Mouse (Mus musculus) lung, postnatal 4 days (tissue): Measurements from ENCODE around the gene Mapk8ip3.
A peak's percentile ranks its signal among the peaks of the same experiment; 100 is the strongest.

Experiments
- DNase-seq, 2 experiments: peaks; one replicate each; pipeline ENCODE4 v3.0.0; 2021

Mapk8ip3 gene

DNA sequence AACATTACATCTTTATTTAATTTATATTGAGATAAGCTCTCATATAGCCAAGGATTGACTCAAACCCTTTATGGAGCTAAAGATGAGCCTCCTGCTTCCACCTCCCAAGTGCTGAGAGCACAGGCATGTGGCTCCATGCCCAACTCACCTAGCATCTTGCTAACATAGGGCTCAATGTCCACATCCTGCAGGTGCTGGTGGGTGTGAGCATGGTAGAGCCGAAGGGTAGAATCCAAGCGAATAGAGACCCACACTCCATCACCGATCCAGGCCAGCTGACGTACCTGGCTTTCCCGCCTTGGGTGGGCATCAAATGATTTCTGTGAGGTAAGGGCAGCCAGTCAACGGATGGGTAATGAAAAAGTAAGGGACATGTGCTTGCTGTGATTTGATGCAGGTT is 36.8 kb downstream of the Mapk8ip3 start:
- no peak for DNase-seq

DNA sequence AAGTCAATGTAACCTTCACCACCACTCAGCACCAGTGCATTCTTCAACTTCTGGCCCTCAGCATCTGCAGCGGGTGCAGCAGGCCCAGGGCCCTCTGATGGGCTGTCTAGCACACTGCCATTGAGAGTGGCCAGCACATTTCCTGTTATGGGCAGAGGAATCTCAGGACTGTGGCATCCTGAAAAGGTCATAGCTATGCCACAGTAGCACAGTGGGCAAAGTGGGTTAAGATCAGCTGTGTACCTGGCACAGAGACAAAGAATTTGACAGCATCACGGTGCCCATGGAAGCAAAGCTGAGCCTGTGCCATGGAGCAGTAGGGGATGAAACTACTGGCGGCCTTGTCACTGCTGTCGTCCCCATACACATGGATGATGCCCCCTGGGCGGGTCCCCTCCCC is 37.6 kb downstream of the Mapk8ip3 start:
- no peak for DNase-seq

DNA sequence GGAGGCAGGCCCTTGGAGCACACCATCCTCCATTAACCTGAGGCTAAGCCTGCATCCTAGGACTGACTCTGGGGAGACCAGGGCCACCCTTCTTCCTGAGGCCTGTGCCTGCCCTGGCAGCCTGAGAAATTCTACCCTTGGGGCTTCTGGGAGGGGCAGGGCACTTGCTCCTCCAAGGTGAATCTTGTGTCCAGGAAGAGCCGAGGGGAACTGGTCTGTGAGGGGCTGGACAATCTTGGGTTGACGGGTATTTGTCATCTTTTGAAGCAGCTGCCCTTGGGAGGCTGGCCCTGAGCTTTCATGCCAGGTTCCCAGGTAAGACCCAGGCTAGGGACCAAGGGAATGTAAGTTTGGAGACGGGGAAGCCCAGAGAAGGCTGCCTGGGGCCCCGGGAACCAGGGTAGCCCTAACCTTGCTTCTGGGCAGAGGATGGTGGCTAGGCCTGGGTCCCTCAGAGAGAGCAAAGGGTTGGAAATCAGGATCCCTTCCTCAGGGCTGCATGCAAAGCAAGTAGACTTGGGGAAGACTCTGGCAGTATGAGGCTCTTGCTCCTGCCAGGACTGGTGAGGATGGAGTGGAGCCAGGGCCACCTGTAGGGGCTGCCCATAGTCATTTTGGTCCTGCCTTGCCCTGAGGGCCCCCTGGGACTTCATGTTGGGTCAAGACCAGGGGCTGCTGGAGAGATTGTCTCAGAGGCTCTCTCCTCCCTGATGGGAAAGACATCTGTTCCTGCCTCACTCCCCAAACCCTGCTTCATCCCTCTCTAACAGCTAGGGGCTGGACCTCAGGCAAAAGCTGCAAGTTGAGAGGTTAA is 38.5 kb downstream of the Mapk8ip3 start:
- no peak for DNase-seq

GRCm38 (mm10) chr17:24897600-24897999 is 39.2 kb downstream of the Mapk8ip3 start:
- DNase-seq = peak in 1 of 2 experiments; percentile 24

- peak in 1 of 2 experiments; percentile 30 for DNase-seq
Observed at GRCm38 (mm10) chr17:24896993-24897269, 39.8 kb downstream of the Mapk8ip3 start.

GRCm38 (mm10) chr17:24896241-24896992 is 40.4 kb downstream of the Mapk8ip3 start, which contains the start of gene Nme3:
Nme3 (plus strand) TSS chr17:24896500.
- peak; percentile 78 to 81 for DNase-seq

DNA sequence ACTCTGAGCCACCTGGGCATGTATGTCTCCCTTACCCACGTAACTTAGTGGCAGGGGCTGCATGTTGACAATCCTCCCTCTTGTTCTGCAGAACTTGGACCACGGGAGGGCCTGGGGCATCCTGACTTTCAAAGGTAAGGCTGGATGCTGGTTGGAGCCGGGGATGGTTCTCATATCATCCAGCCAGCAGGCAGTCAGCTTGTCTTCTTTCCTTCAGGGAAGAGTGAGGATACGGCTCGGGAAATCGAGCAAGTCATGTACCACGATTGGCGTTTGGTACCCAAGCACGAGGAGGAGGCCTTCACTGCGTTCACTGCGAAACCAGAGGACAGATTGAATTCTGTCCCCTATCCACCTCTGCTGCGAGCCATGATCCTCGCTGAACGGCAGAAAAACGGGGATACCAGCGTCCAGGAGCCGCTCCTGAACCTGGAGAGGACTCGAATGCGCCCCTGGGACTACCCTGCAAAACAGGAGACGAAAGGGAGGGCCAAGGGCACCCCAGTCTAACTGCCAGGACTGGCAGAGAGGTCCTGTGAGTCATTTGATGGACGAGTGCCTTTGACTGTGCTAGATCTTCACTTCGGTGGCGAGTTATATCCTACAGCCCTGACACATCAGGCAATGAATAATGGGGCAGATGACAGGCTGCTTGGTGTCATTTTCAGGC is 41.1 kb downstream of the Mapk8ip3 start:
- no peak for DNase-seq

DNA sequence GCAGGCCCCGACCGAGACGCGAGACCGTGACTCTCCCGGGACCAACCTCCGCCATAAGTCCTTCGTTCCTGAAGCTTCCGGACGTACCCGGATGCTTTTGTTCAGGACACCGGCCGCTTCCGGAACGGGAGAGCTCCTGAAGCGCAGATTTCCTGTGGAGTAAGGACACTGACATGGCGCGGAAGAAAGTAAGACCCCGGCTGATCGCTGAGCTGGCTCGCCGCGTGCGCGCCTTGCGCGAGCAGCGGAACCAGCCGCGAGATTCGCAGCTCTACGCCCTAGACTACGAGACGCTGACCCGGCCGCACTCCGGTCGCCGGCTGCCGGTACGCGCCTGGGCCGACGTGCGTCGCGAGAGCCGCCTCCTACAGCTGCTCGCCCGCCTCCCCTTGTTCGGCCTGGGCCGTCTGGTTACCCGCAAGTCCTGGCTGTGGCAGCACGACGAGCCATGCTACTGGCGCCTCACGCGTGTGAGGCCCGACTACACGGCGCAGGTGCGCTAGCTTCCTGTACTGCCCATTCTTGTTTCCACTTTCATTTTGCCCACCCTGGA is 41.7 kb downstream of the Mapk8ip3 start, which contains the start of the genes Eme2 and Mrps34:
Gene Eme2 (minus strand): TSS at position 93 of the 553 bp plus-strand sequence.
Gene Mrps34 (plus strand): TSS at position 122 of the 553 bp plus-strand sequence.
- peak; percentile 87 to 88 for DNase-seq

GRCm38 (mm10) chr17:24894061-24894994 is 42.4 kb downstream of the Mapk8ip3 start:
- no peak for DNase-seq

- no peak for DNase-seq
Observed at GRCm38 (mm10) chr17:24893276-24893675, 43.5 kb downstream of the Mapk8ip3 start.

- DNase-seq = no peak
Observed at GRCm38 (mm10) chr17:24892785-24893184, 44.0 kb downstream of the Mapk8ip3 start.

DNA sequence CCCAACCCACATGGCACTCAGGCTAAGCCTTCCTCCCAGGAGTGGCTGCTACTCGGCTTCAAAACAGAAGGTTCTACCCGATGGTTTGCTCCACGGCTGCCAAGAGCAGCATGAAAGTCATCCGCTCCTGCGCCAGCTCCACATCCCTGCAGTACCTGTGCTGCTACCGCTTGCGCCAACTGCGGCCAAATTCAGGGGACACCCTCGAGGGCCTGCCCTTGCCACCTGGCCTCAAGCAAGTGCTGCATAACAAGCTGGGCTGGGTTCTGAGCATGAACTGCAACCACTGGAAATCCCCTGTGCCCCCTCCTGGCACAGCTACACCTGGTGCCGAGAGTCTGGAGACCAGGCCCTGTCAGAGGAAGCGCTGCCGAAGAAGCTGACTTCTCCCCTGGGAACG is 45.5 kb downstream of the Mapk8ip3 start:
- DNase-seq = no peak

DNA sequence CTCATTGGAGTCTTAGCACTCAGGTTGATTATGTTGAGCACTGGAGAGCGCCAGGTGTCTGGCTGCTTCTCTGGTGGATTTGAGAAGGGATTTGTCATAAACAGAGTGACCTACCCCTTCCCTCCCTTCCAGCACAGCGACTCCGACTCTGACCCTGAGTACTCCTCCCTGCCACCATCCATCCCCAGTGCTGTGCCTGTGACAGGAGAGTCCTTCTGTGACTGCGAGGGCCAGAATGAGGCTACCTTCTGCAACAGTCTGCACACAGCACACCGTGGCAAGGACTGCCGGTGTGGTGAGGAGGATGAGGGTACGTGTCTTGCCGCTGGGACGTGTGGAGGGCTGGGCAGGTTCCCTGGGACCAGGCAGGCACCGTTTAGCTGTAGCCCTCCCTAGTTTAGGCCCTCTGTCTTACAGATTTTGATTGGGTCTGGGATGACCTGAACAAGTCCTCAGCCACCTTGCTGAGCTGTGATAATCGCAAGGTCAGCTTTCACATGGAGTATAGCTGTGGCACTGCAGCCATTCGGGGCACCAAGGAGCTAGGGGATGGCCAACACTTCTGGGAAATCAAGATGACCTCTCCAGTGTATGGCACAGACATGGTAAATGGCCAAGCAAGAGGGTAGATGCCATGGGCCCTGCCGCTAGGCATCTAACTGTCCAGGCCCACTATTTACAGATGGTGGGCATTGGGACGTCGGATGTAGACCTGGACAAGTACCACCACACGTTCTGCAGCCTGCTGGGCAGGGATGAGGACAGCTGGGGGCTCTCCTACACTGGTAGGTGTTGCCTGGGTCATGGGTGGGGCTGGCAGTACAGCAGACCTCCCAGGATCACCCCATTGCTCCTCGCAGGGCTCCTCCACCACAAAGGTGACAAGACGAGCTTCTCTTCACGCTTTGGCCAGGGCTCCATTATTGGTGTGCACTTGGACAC is 46.4 kb downstream of the Mapk8ip3 start:
- no peak for DNase-seq

GRCm38 (mm10) chr17:24888862-24889261 is 47.9 kb downstream of the Mapk8ip3 start:
- no peak for DNase-seq

GRCm38 (mm10) chr17:24887291-24888080 is 49.3 kb downstream of the Mapk8ip3 start:
- DNase-seq = peak in 1 of 2 experiments; percentile 26

DNA sequence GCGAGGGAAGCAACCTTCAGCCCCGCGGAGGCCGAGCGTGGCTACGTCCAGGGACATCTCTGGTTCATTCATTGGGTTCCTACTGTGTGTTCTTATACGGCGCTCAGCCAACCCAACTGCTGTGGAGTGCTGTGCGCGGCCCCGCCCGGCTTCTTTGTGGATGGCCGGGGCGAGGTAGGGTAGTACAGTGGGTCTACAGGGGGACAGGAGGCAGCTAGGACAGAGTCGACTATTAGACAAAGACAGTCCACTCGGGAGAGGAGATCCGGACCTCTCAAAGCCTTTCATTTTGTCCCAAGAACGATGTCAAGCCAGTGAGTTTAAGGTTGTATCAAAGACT is 49.9 kb downstream of the Mapk8ip3 start:
- no peak for DNase-seq

DNA sequence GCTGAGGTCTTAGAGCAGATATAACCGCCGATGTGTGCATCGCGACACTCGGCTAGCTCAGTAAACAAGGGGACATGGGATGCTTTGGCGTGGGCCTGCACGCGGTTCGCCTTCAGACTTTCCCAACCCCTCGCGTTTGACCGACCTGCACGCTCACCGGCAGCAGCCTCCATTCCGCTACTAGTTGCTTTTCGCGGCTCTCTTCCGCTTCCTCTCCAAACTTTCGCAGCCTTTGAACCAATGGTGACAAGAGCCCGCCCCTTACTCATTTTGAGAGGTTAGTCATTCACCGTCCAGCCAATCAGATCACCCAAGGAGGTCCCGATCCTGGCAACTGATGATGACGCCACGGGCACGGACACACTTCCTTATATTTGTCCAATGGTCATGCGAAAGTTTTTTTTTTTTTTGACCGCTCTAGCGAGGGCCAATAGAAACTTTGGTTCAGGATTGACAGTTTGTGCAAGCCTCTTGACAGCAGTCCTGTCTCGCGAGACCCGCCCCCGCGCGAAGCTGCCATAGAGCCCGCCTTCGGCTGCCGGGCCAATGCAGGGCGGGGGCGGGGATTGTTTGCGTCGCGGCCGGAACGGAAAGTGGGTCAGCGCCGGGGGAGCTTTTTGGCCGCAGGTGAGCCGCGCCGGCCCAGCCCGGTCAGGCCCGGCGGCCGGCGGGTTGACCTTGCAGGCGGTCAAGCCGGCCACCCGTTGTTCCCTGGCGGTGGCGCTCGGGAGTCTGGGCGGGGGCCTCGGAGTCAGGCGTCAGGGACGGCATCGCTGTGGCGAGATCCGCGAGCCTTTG is 50.4 kb downstream of the Mapk8ip3 start, which contains the start of the genes Nubp2 and Spsb3:
Gene Nubp2 (minus strand): TSS at position 216 of the 798 bp plus-strand sequence.
Gene Spsb3 (plus strand): TSS at position 510 of the 798 bp plus-strand sequence.
- peak; percentile 98 for DNase-seq

DNA sequence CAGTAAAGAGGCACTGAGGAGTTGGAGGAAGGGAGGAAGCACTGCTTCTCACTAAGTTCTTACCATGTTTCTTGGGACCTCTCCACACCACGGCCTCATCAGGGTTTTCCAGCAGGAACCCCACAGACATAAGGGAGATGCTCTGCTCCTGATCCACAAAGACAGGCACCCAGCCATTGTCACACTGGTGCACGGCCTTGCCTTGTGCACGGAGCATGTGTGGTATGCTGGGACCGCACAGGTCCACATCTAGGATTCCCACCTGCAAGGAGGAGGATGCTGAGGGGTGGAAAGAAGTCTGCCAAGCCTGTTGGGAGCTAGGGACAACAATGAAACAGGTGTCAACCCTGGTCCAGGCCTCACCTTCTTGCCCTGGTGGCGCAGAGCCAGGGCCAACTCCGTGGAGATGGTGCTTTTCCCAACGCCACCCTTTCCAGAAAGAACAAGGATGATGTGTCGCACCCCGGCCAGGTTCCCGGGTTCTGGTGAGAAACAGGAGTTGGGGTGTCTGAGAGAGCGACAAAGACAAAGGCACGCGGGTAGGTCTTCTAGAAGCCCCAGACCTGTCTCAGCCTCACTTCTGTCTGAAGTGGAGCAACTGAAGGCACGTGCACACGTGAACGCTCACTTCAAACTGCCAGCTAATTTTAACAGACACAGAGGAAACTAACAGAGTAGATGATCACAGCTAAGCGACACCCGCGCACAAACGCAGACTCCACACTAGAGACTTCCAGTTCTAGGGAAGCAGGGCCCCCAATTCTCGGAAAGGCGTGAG is 51.2 kb downstream of the Mapk8ip3 start:
- peak in 1 of 2 experiments; percentile 29 for DNase-seq
